Mouse (Mus musculus): ENCODE results near the gene Rnf10. TPM values are rescaled to one million over a fixed set of nuclear protein-coding genes. Genes with fewer than 3 reads are reported as not detected.

Gene Rnf10
- polyA plus RNA-seq, 1 experiment, result 177 TPM

DNA sequence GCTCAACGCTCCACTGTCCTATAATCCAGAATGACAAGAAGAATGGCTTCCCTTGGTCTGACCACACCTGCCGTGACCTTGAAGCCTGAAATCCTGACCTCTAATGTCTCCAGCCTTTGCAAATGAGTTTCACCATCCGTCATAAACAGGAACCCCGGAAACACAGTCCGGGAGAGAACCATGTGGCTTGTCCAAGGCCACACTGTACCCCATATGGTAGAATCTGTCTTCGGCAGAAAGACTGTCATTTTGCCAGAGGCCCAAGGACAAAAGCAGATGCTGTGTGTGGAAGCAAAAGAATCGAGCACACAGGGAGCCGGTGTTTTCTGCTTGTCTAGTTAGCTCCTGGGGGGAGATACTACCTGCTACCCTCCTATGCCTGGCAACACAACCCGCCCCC is 60.2 kb downstream of the Rnf10 start:
- Histone ChIP-seq H3K4me3 (ENCODE audit: insufficient read depth, low read length) (no peak overlapping the region), H3K4me1 (ENCODE audit: control insufficient read depth, insufficient read depth, low read length) (peaks cover 4% of the 10 kb centered on the region), H3K27ac (ENCODE audit: insufficient read depth, low read length) (0 out of 2 replicates have a peak overlapping the region, but pooled peaks have one; percentile 24)
- TF ChIP-seq CTCF (IDR thresholded peaks at IDR 0.05; ENCODE audit: extremely low read depth, insufficient read depth, low read length), result no peak
- TF ChIP-seq POLR2A (IDR thresholded peaks at IDR 0.05; ENCODE audit: extremely low read depth, insufficient read depth, low read length), result no peak

- Histone ChIP-seq H3K4me3 (ENCODE audit: insufficient read depth, low read length) (no peak overlapping the region), H3K4me1 (ENCODE audit: control insufficient read depth, insufficient read depth, low read length) (peaks cover 6% of the 10 kb centered on the region; the same call in 1 of the 2 replicates), H3K27ac (ENCODE audit: insufficient read depth, low read length) (no peak overlapping the region)
- TF ChIP-seq POLR2A (IDR thresholded peaks at IDR 0.05; ENCODE audit: extremely low read depth, insufficient read depth, low read length) (no peak), CTCF (IDR thresholded peaks at IDR 0.05; ENCODE audit: extremely low read depth, insufficient read depth, low read length) (peak; percentile 36)
These were observed 62.3 kb downstream of the Rnf10 start for GRCm38 (mm10) chr5:115210380-115210779.

- Histone ChIP-seq H3K27ac (ENCODE audit: insufficient read depth, low read length) (no peak overlapping the region), H3K4me3 (ENCODE audit: insufficient read depth, low read length) (no peak overlapping the region), H3K4me1 (ENCODE audit: control insufficient read depth, insufficient read depth, low read length) (peaks cover 8% of the 10 kb centered on the region; the same call in 1 of the 2 replicates)
- TF ChIP-seq CTCF (IDR thresholded peaks at IDR 0.05; ENCODE audit: extremely low read depth, insufficient read depth, low read length) (no peak), POLR2A (IDR thresholded peaks at IDR 0.05; ENCODE audit: extremely low read depth, insufficient read depth, low read length) (no peak)
These were observed 64.1 kb downstream of the Rnf10 start for GRCm38 (mm10) chr5:115208601-115209000.

DNA sequence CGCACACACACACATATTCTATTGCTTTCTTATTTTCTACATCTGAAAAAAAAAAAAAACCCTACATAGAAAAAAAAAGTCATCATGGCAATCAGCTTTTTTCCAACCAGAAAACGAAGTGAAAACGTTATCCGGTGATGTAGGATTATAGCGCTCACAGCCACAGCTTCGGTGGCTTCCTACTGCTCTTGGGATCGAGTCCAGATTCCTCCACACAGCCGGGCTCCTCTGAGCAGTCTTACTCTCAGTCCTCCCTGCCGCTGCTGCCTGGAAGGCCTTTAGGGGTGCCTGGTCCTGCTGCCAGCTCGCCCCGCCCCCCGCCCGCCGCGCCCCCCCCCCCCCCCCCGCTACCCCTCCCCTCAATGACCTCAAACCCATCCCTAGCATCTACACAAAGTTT is 64.8 kb downstream of the Rnf10 start:
- peaks cover 8% of the 10 kb centered on the region; the same call in 1 of the 2 replicates for H3K4me1 ChIP-seq (ENCODE audit: control insufficient read depth, insufficient read depth, low read length)
- TF ChIP-seq POLR2A (IDR thresholded peaks at IDR 0.05; ENCODE audit: extremely low read depth, insufficient read depth, low read length) (no peak; the same call in 1 of the 2 replicates), CTCF (IDR thresholded peaks at IDR 0.05; ENCODE audit: extremely low read depth, insufficient read depth, low read length) (no peak)
- no peak overlapping the region for H3K27ac ChIP-seq (ENCODE audit: insufficient read depth, low read length)
- H3K4me3 ChIP-seq (ENCODE audit: insufficient read depth, low read length), result no peak overlapping the region

GRCm38 (mm10) chr5:115207244-115207643 is 65.5 kb downstream of the Rnf10 start:
- TF ChIP-seq POLR2A (IDR thresholded peaks at IDR 0.05; ENCODE audit: extremely low read depth, insufficient read depth, low read length), result no peak
- TF ChIP-seq CTCF (IDR thresholded peaks at IDR 0.05; ENCODE audit: extremely low read depth, insufficient read depth, low read length), result peak; percentile 16; the same call in 1 of the 2 replicates
- peaks cover 8% of the 10 kb centered on the region; the same call in 1 of the 2 replicates for H3K4me1 ChIP-seq (ENCODE audit: control insufficient read depth, insufficient read depth, low read length)
- H3K4me3 ChIP-seq (ENCODE audit: insufficient read depth, low read length), result no peak overlapping the region
- H3K27ac ChIP-seq (ENCODE audit: insufficient read depth, low read length), result no peak overlapping the region

DNA sequence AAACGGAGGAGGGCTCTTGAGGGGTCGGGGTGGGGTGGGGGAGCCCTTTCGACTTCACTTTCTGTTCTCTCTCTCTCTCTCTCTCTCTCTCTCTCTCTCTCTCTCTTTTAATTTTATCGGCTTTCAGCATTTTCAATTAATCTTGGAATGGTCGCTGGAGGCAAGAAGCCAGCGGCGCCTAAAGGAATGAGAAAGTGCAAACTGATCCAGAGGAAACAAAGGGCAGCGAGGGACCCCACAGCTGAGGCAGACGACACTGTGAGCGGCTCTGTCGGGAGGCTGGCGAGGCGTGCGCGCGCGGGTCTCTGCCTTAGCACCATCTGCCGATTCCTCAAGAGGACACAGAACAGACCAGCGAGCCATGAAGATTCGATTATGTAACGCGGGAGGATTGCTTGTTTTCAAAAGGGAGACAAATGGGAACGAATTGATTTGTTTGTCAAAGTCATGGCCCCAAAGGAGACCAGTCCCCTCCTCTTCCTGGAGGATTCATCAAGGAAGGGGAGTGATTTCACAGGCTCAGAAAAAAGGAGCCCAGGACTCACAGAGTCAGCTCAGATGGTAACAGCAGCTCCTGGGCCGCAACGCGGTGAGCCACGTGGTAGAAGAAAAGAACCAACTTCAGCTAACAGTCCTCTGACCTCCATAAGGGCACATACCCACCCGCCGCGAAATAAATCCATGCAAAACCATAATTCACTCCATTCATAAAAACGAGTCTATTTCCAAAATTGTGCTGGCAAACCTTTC is 68.0 kb downstream of the Rnf10 start:
- Histone ChIP-seq H3K4me3 (ENCODE audit: insufficient read depth, low read length) (0 out of 2 replicates have a peak overlapping the region, but pooled peaks have one; percentile 4), H3K4me1 (ENCODE audit: control insufficient read depth, insufficient read depth, low read length) (peaks cover 8% of the 10 kb centered on the region; the same call in 1 of the 2 replicates), H3K27ac (ENCODE audit: insufficient read depth, low read length) (peak overlapping the region; percentile 49)
- TF ChIP-seq POLR2A (IDR thresholded peaks at IDR 0.05; ENCODE audit: extremely low read depth, insufficient read depth, low read length) (peak; percentile 68; the same call in 1 of the 2 replicates), CTCF (IDR thresholded peaks at IDR 0.05; ENCODE audit: extremely low read depth, insufficient read depth, low read length) (no peak)

- TF ChIP-seq CTCF (IDR thresholded peaks at IDR 0.05; ENCODE audit: extremely low read depth, insufficient read depth, low read length), result no peak
- 0 out of 2 replicates have a peak, but pooled peaks have one; percentile 21 for TF ChIP-seq POLR2A (IDR thresholded peaks at IDR 0.05; ENCODE audit: extremely low read depth, insufficient read depth, low read length)
- Histone ChIP-seq H3K27ac (ENCODE audit: insufficient read depth, low read length) (peak overlapping the region; percentile 27; the same call in 1 of the 2 replicates), H3K4me1 (ENCODE audit: control insufficient read depth, insufficient read depth, low read length) (peaks cover 8% of the 10 kb centered on the region; the same call in 1 of the 2 replicates), H3K4me3 (ENCODE audit: insufficient read depth, low read length) (no peak overlapping the region)
These were observed 68.8 kb downstream of the Rnf10 start for GRCm38 (mm10) chr5:115203735-115204561.

DNA sequence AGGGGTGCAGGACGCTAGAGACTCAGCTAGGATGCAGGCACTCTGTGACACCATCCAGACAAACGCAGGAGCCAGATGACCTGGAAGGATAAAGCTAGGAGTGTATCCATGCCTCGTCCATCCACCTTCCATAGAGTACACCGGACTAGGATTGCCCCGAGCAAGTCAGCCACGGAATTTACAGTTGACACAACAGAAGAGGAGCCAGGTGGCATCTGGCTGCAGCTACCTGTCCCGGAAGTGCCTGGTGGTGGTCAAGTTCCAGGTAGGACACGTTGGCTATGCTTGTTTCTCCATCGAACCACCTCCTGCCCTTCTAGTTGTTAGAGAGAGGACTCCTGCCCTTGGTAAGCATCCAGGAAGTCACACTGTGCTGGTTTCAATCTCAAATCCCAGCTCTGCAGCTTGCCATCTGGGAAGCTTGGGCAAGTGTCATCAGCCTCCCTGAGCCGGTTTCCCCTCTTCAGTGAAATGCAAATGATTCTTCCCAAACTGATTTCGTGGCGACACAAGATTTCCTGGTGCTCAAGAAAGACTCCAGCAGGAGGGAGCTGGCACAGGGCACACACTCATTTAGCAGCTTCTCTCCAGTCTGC is 78.0 kb downstream of the Rnf10 start:
- H3K27ac ChIP-seq (ENCODE audit: insufficient read depth, low read length), result no peak overlapping the region
- no peak for TF ChIP-seq POLR2A (IDR thresholded peaks at IDR 0.05; ENCODE audit: extremely low read depth, insufficient read depth, low read length)
- TF ChIP-seq CTCF (IDR thresholded peaks at IDR 0.05; ENCODE audit: extremely low read depth, insufficient read depth, low read length), result no peak
- H3K4me3 ChIP-seq (ENCODE audit: insufficient read depth, low read length), result peak overlapping the region; percentile 54; the same call in 1 of the 2 replicates
- H3K4me1 ChIP-seq (ENCODE audit: control insufficient read depth, insufficient read depth, low read length), result no peaks in the 10 kb centered on the region

All from cortical plate, adult 2 months (tissue).